In genomic region chr4:53824831-53825230, GRCm38 (mm10) we compare ENCODE assay signal across 31 mouse cellular contexts. TPM values are rescaled to one million over a fixed set of nuclear protein-coding genes. Genes with fewer than 3 reads are reported as not detected.
"Had no signal": no experiment of that assay in that cellular context is flagged by ENCODE, and none has a peak within 500 bp of the region (broad histone marks: within the 10 kb centered on the region; RNA-seq: fewer than 3 reads in every experiment).

No protein-coding gene starts in this region.

- H3K27me3 ChIP-seq: heart, embryonic 13.5 days; heart, embryonic 15.5 days; hindbrain, embryonic 13.5 days; hindbrain, embryonic 15.5 days; kidney, embryonic 15.5 days; limb, embryonic 13.5 days; limb, embryonic 15.5 days had no signal

- ATAC-seq: forebrain, postnatal 0 days; hindbrain, postnatal 0 days; intestine, embryonic 16.5 days had no signal

- H3K9me3 ChIP-seq: heart, embryonic 13.5 days; heart, embryonic 15.5 days; hindbrain, embryonic 13.5 days; hindbrain, embryonic 15.5 days; kidney, embryonic 15.5 days; limb, embryonic 13.5 days; limb, embryonic 15.5 days had no signal

- H3K9ac ChIP-seq: forebrain, postnatal 0 days; heart, embryonic 13.5 days; heart, embryonic 15.5 days; hindbrain, embryonic 13.5 days; hindbrain, embryonic 15.5 days; kidney, embryonic 15.5 days; limb, embryonic 13.5 days; limb, embryonic 15.5 days had no signal

- DNase-seq: forebrain, postnatal 0 days; gastrocnemius, postnatal 10 days; gastrocnemius, postnatal 25 days; heart, adult 11 months; heart, adult 2 months; heart, postnatal 14 days; heart, postnatal 36 days; kidney, adult 11 months; kidney, adult 2 months; kidney, adult 9 months; kidney, postnatal 14 days; kidney, postnatal 36 days; layer of hippocampus, adult 9-11 months; layer of hippocampus, postnatal 36 days; left cerebral cortex, postnatal 4 days had no signal

- H3K36me3 ChIP-seq: heart, embryonic 13.5 days; heart, embryonic 15.5 days; hindbrain, embryonic 13.5 days; hindbrain, embryonic 15.5 days; kidney, embryonic 15.5 days; limb, embryonic 13.5 days; limb, embryonic 15.5 days had no signal

- H3K27ac ChIP-seq: heart, embryonic 13.5 days; heart, embryonic 15.5 days; hindbrain, embryonic 13.5 days; hindbrain, embryonic 15.5 days; hindbrain, postnatal 0 days; kidney, embryonic 15.5 days; kidney, postnatal 0 days; limb, embryonic 13.5 days; limb, embryonic 15.5 days had no signal

RNA-seq across cellular contexts. Expression of gene Tal2, which starts 45.3 kb away (rescaled TPM):
- total RNA-seq: layer of hippocampus, adult 18-20 months; layer of hippocampus, postnatal 14 days; left cerebral cortex, postnatal 25 days had no signal
- polyA plus RNA-seq: heart, embryonic 13.5 days; heart, embryonic 15.5 days; heart, postnatal 0 days; intestine, embryonic 14.5 days; intestine, embryonic 16.5 days; large intestine, adult 2 months had no signal
